Mouse (Mus musculus): ENCODE measurements around the gene Chdh.

DNA sequence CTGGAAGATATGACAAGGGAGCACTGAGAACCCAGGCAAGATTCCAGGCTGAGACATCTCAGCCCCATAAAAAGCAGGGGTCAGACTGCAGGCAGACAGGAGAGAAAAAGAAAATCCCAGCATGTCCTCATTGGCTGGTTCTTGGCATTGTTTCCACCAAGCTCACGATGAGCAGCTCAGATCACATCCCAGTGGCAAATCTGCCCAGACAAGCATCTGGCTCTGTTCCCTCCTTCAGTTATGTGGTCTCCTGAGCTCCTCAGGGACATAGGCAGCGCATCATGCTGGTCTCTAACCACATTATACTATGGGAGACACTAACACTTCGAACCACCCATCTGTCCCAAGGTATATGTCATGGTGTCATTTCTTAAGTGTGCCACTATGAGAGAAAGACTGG is 59.7 kb downstream of the Chdh start:
- TF ChIP-seq POLR2A (IDR thresholded peaks at IDR 0.05; ENCODE audit: low read depth, low read length) = no peak
- TF ChIP-seq CTCF (IDR thresholded peaks at IDR 0.05; ENCODE audit: extremely low read depth, insufficient read depth, insufficient read length, insufficient replicate concordance) = no peak
